In the genomic region with DNA sequence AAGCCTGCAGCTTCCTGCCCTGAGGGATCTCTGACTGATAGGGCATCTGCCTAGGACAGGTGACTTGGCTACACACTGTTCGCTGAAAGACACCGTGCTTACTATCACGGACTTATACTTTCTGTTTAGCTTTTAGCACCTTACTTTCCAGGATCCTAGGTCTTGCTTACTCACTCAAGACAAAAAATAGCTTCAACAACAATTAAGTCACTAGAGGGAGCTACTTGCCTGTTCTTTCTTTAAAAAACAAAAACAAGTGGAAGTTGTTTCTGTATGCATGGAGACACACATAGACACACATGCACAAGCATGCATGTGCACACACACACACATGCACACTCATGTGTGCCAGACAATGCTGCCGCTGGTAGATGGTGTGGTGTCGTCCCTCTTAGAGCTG, we compare ENCODE assay signal across 9 mouse cellular contexts. TPM values are rescaled to one million over a fixed set of nuclear protein-coding genes. Genes with fewer than 3 reads are reported as not detected.
DNase-seq lines count a peak whose midpoint lies in the region; ATAC-seq and TF ChIP-seq lines count a peak whose summit lies in the region.
"Had no signal": no experiment of that assay in that cellular context is flagged by ENCODE, and none has a peak within 500 bp of the region (broad histone marks: within the 10 kb centered on the region; RNA-seq: fewer than 3 reads in every experiment).

No protein-coding gene starts in this region.

- peak; percentile 65 for DNase-seq in hindbrain, embryonic 14.5 days (ENCODE audit: low spot score)
- DNase-seq in hindbrain, embryonic 11.5 days (ENCODE audit: low spot score) = no peak
- no peak for DNase-seq in liver, embryonic 13.5 days
- DNase-seq in frontal cortex, postnatal 36 days (ENCODE audit: low spot score in 2 of 2) = no peak
- DNase-seq in adrenal gland, adult 8-10 months = no peak

- no peak for TF ChIP-seq POLR2A in cortical plate, adult 2 months (IDR thresholded peaks at IDR 0.05; ENCODE audit: extremely low read depth, insufficient read depth, low read length)

- TF ChIP-seq CTCF in E14TG2a.4 (conservative IDR thresholded peaks at IDR 0.05; ENCODE audit: low read length) = peak; percentile 25; the same call in 1 of the 2 replicates
- TF ChIP-seq CTCF in cortical plate, adult 2 months (IDR thresholded peaks at IDR 0.05; ENCODE audit: extremely low read depth, insufficient read depth, low read length) = 0 out of 2 replicates have a peak, but pooled peaks have one; percentile 15

- no peaks in the 10 kb centered on the region for H3K36me3 ChIP-seq in hindbrain, embryonic 14.5 days (replicated peaks; ENCODE audit: control insufficient read depth, insufficient read depth)
- no peaks in the 10 kb centered on the region for H3K36me3 ChIP-seq in hindbrain, embryonic 11.5 days (ENCODE audit: control insufficient read depth, insufficient read depth, low read length)
- peaks cover 32% of the 10 kb centered on the region for H3K36me3 ChIP-seq in E14TG2a.4 (ENCODE audit: insufficient read depth, low read length)
- H3K36me3 ChIP-seq in liver, embryonic 13.5 days = no peaks in the 10 kb centered on the region
- H3K36me3 ChIP-seq in hindbrain, embryonic 16.5 days (ENCODE audit: control insufficient read depth, insufficient read depth, low read length) = no peaks in the 10 kb centered on the region

- ATAC-seq in hindbrain, embryonic 14.5 days (ENCODE audit: low FRiP score) = no peak
- no peak for ATAC-seq in hindbrain, embryonic 11.5 days (ENCODE audit: low FRiP score)
- ATAC-seq in liver, embryonic 13.5 days (ENCODE audit: low read depth) = no peak
- ATAC-seq in hindbrain, embryonic 16.5 days = no peak; the same call in 1 of the 2 replicates

- no peak overlapping the region for H3K9ac ChIP-seq in hindbrain, embryonic 14.5 days
- no peak overlapping the region for H3K9ac ChIP-seq in hindbrain, embryonic 11.5 days (ENCODE audit: low read depth, low read length)
- no peak overlapping the region for H3K9ac ChIP-seq in liver, embryonic 13.5 days
- H3K9ac ChIP-seq in hindbrain, embryonic 16.5 days (ENCODE audit: low read depth, low read length) = no peak overlapping the region

- H3K27me3 ChIP-seq in hindbrain, embryonic 14.5 days (ENCODE audit: control insufficient read depth, insufficient read depth, low read length) = peaks cover 36% of the 10 kb centered on the region
- H3K27me3 ChIP-seq in hindbrain, embryonic 11.5 days (ENCODE audit: control insufficient read depth, insufficient read depth, low read length) = peaks cover 32% of the 10 kb centered on the region
- peaks cover 23% of the 10 kb centered on the region for H3K27me3 ChIP-seq in E14TG2a.4 (ENCODE audit: insufficient read depth, low read length)
- H3K27me3 ChIP-seq in liver, embryonic 13.5 days = peaks cover 42% of the 10 kb centered on the region
- H3K27me3 ChIP-seq in hindbrain, embryonic 16.5 days (replicated peaks; ENCODE audit: control insufficient read depth, insufficient read depth, low read length) = peaks cover 11% of the 10 kb centered on the region

- no peak overlapping the region for H3K27ac ChIP-seq in hindbrain, embryonic 14.5 days
- H3K27ac ChIP-seq in hindbrain, embryonic 11.5 days (ENCODE audit: low read depth, low read length) = no peak overlapping the region
- H3K27ac ChIP-seq in cortical plate, adult 2 months (ENCODE audit: insufficient read depth, low read length) = no peak overlapping the region
- no peak overlapping the region for H3K27ac ChIP-seq in liver, embryonic 13.5 days
- H3K27ac ChIP-seq in hindbrain, embryonic 16.5 days (ENCODE audit: low read depth, low read length) = no peak overlapping the region

- WGBS in hindbrain, embryonic 14.5 days = 51% methylated on average over 5 of the region's 5 CpGs
- WGBS in hindbrain, embryonic 11.5 days = 51% methylated on average over 5 of the region's 5 CpGs
- WGBS in liver, embryonic 13.5 days (ENCODE audit: insufficient replicate concordance) = 26% methylated on average over 5 of the region's 5 CpGs
- 49% methylated on average over 5 of the region's 5 CpGs for WGBS in hindbrain, embryonic 16.5 days

- peaks cover 15% of the 10 kb centered on the region; the same call in 1 of the 2 replicates for H3K4me1 ChIP-seq in hindbrain, embryonic 14.5 days (replicated peaks; ENCODE audit: control insufficient read depth, insufficient read depth, low read length)
- peaks cover 6% of the 10 kb centered on the region; the same call in 1 of the 2 replicates for H3K4me1 ChIP-seq in hindbrain, embryonic 11.5 days (replicated peaks; ENCODE audit: control insufficient read depth, insufficient read depth, low read length)
- peaks cover 61% of the 10 kb centered on the region for H3K4me1 ChIP-seq in E14TG2a.4 (replicated peaks; ENCODE audit: low read depth, low read length)
- H3K4me1 ChIP-seq in cortical plate, adult 2 months (ENCODE audit: control insufficient read depth, insufficient read depth, low read length) = 0 out of 2 replicates have a peak, but pooled peaks cover 2% of the 10 kb centered on the region
- H3K4me1 ChIP-seq in liver, embryonic 13.5 days (replicated peaks) = peaks cover 16% of the 10 kb centered on the region
- H3K4me1 ChIP-seq in hindbrain, embryonic 16.5 days (ENCODE audit: control insufficient read depth, insufficient read depth, low read depth, low read length) = peaks cover 15% of the 10 kb centered on the region

- H3K4me3 ChIP-seq in hindbrain, embryonic 14.5 days (replicated peaks; ENCODE audit: low read length) = no peak overlapping the region
- H3K4me3 ChIP-seq in hindbrain, embryonic 11.5 days (ENCODE audit: low read depth, low read length) = no peak overlapping the region
- H3K4me3 ChIP-seq in E14TG2a.4 (replicated peaks; ENCODE audit: low read length) = no peak overlapping the region
- H3K4me3 ChIP-seq in cortical plate, adult 2 months (ENCODE audit: insufficient read depth, low read length) = no peak overlapping the region
- no peak overlapping the region for H3K4me3 ChIP-seq in liver, embryonic 13.5 days (replicated peaks)
- H3K4me3 ChIP-seq in hindbrain, embryonic 16.5 days (ENCODE audit: low read length) = no peak overlapping the region

- H3K9me3 ChIP-seq in hindbrain, embryonic 14.5 days (ENCODE audit: control insufficient read depth, low read length) = no peaks in the 10 kb centered on the region
- H3K9me3 ChIP-seq in hindbrain, embryonic 11.5 days (ENCODE audit: control insufficient read depth, low read length) = no peaks in the 10 kb centered on the region
- H3K9me3 ChIP-seq in E14TG2a.4 (ENCODE audit: low read length) = no peaks in the 10 kb centered on the region
- peaks cover 4% of the 10 kb centered on the region; the same call in 1 of the 2 replicates for H3K9me3 ChIP-seq in liver, embryonic 13.5 days (replicated peaks)
- H3K9me3 ChIP-seq in hindbrain, embryonic 16.5 days (ENCODE audit: control insufficient read depth, low read length) = no peaks in the 10 kb centered on the region

- H3K4me2 ChIP-seq in hindbrain, embryonic 14.5 days (replicated peaks) = no peak overlapping the region
- H3K4me2 ChIP-seq in hindbrain, embryonic 11.5 days (replicated peaks; ENCODE audit: low read depth, low read length) = no peak overlapping the region
- peak overlapping the region; percentile 32 for H3K4me2 ChIP-seq in liver, embryonic 13.5 days
- no peak overlapping the region for H3K4me2 ChIP-seq in hindbrain, embryonic 16.5 days (ENCODE audit: low read length)

RNA-seq across cellular contexts. Expression of gene Cbr3, which starts 3.9 kb away (rescaled TPM):
- polyA plus RNA-seq in hindbrain, embryonic 14.5 days (2014; fragmentation: Nextera tagmentation; extraction: Ambion mirVana) = 1.7 and 2.9 TPM in 2 replicates
- 0.67 and 0.82 TPM in 2 replicates for polyA plus RNA-seq in hindbrain, embryonic 11.5 days (2014; fragmentation: Nextera tagmentation; extraction: Ambion mirVana)
- polyA plus RNA-seq in cortical plate, adult 2 months (2012; rRNA removed) = 18.5 and 22.1 TPM in 2 replicates
- 0.16 and 0.28 TPM in 2 replicates for polyA plus RNA-seq in liver, embryonic 13.5 days (2015; fragmentation: Nextera tagmentation; extraction: Ambion mirVana)
- 10 to 100 TPM; 12.1 to 15.1 (median 12.9) TPM for total RNA-seq in adrenal gland, adult 8-10 months (2022)
- 2.6 and 4.1 TPM in 2 replicates for polyA plus RNA-seq in hindbrain, embryonic 16.5 days (2015; fragmentation: Nextera tagmentation; extraction: Ambion mirVana)

RNA-seq across cellular contexts. Expression of gene Dop1b, which starts 24.8 kb away (rescaled TPM):
- polyA plus RNA-seq in hindbrain, embryonic 14.5 days (2014; fragmentation: Nextera tagmentation; extraction: Ambion mirVana) = 41.8 and 43.2 TPM in 2 replicates
- polyA plus RNA-seq in hindbrain, embryonic 11.5 days (2014; fragmentation: Nextera tagmentation; extraction: Ambion mirVana) = 15.7 and 19.6 TPM in 2 replicates
- 89.3 and 92.9 TPM in 2 replicates for polyA plus RNA-seq in cortical plate, adult 2 months (2012; rRNA removed)
- polyA plus RNA-seq in liver, embryonic 13.5 days (2015; fragmentation: Nextera tagmentation; extraction: Ambion mirVana) = 8.7 and 10.3 TPM in 2 replicates
- 10 to 100 TPM; 16.9 to 36.6 (median 26.4) TPM for total RNA-seq in adrenal gland, adult 8-10 months (2022)
- polyA plus RNA-seq in hindbrain, embryonic 16.5 days (2015; fragmentation: Nextera tagmentation; extraction: Ambion mirVana) = 36.9 and 45.2 TPM in 2 replicates

RNA-seq across cellular contexts. Expression of gene Gm5678, which starts 59.0 kb away (rescaled TPM):
- not detected in 2 replicates for polyA plus RNA-seq in hindbrain, embryonic 14.5 days (2014; fragmentation: Nextera tagmentation; extraction: Ambion mirVana)
- not detected in 2 replicates for polyA plus RNA-seq in hindbrain, embryonic 11.5 days (2014; fragmentation: Nextera tagmentation; extraction: Ambion mirVana)
- polyA plus RNA-seq in cortical plate, adult 2 months (2012; rRNA removed) = 0.36 and 0.79 TPM in 2 replicates
- not detected in 2 replicates for polyA plus RNA-seq in liver, embryonic 13.5 days (2015; fragmentation: Nextera tagmentation; extraction: Ambion mirVana)
- total RNA-seq in adrenal gland, adult 8-10 months (2022) = 1 to 10 TPM; 3.3 to 4.7 (median 3.4) TPM
- not detected in 2 replicates for polyA plus RNA-seq in hindbrain, embryonic 16.5 days (2015; fragmentation: Nextera tagmentation; extraction: Ambion mirVana)
- polyA plus RNA-seq: lung, embryonic 16.5 days had no signal
